Mouse (Mus musculus) embryonic fibroblast, embryonic 13.5 days (primary cell): ENCODE measurements around the gene Kcnma1. TPM values are rescaled to one million over a fixed set of nuclear protein-coding genes. Genes with fewer than 3 reads are reported as not detected.

Experiments used
- H3K27ac ChIP-seq: 2 replicates; pipeline ENCODE4 v1.5.1; 2012; ENCODE audit warnings: low read length, control low read depth, inconsistent platforms; ENCODE audit not compliant: insufficient read depth
- H3K4me1 ChIP-seq: 2 replicates; pipeline ENCODE4 v1.6.1; 2011; ENCODE audit warnings: low read length; ENCODE audit not compliant: control insufficient read depth, insufficient read depth
- H3K4me3 ChIP-seq: 2 replicates; pipeline ENCODE4 v1.5.1; 2011; ENCODE audit warnings: mild to moderate bottlenecking, control low read depth, low read length; ENCODE audit not compliant: insufficient read depth
- CTCF ChIP-seq: IDR thresholded peaks from 2 replicates; pipeline ENCODE4 v1.5.1; 2011; ENCODE audit warnings: mild to moderate bottlenecking, control low read depth, low read length, moderate library complexity, borderline replicate concordance; ENCODE audit not compliant: insufficient read depth
- POLR2A ChIP-seq: IDR thresholded peaks from 2 replicates; pipeline ENCODE4 v1.6.1; 2011; ENCODE audit warnings: low read depth, mild to moderate bottlenecking, control low read depth, low read length, moderate library complexity
- polyA plus RNA-seq: library from polyadenylated mRNA; stranded (reverse); fragments of >200 nt; gene quantifications from 2 replicates; pipeline ENCODE4 v1.2.4, GENCODE M21; 2011; ENCODE audit warnings: low read depth; ENCODE audit not compliant: missing spikeins, insufficient read length

The Kcnma1 gene
- polyA plus RNA-seq, 1 experiment: 5.9 TPM

DNA sequence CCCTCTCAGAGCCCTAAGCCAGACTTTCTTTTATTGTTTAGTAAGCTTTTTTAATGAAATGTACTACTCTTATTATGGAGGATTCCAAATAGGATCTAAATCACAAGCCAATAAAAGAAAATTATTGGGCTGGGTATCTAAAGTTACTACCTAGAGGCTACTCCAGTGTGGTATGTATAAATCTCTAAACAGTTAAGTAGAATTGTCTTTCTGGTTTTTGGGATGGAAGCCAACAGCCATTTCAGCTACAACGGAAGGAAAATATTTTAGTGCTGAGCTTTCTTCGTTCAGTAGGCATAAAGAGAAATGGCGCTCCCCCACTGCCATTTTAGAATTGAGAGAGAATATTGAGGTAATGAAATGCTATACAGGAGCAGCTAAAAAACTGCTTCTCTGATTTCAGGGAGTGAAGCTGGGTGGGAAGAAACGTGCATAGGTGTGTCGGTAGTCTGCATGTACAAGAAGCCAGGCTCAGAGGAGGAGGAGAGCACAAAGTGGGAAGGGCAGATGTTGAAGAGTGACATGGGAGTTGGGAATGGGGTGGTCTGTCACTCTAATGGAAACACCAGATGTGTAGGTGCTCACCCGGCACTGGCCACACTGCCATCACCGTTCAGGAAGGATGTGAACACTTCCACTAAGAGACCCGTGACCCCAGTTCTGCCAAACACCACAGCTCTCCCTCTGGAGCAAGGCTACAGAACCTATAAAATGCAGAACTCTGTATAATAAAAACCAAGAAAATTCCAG, 656.6 kb downstream of the Kcnma1 start:
- Histone ChIP-seq H3K4me3 (no peak overlapping the region), H3K4me1 (no peaks in the 10 kb centered on the region), H3K27ac (no peak overlapping the region)
- TF ChIP-seq POLR2A (no peak), CTCF (no peak)

DNA sequence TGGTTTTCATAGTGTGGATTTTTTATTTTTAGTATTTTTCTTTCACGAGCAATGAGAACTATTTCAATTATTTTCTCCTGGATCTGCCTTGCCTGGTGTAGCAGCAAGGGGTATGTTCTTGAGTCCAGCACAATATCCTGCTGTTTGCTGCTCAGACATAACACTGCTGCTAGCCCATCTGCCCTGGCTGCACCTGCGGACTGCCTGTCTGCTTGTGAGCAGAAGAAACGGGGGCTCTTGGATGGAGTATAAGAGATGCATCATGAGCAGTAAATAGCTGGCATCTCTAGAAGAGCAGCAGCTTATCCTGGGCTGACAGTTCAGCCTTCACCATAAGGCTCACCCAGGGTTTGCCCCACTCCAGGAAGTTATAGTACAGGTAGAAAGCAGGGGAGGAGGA, 687.5 kb downstream of the Kcnma1 start:
- no peak for TF ChIP-seq POLR2A
- TF ChIP-seq CTCF: no peak
- H3K4me3 ChIP-seq: no peak overlapping the region
- H3K27ac ChIP-seq: no peak overlapping the region; the same call in 1 of the 2 replicates
- no peaks in the 10 kb centered on the region for H3K4me1 ChIP-seq

DNA sequence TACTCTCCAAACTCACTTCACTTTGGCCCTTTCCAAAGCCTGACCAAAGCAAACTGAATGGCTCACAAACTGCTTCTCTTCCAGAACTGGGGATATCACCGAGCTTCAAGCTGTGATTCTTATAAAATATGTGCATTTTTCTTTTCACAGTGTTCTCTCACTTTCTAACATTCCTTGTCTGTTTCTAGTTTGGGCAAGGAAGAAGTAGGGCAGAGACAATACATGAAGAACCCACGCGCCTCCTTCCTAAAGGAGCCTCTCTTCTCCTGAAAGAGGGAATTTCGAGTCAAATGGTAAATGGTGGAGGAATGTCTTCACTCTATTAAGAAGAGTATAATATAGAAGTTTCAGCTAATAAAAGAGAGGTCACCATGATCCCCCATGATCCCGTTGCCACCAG, 709.0 kb downstream of the Kcnma1 start:
- TF ChIP-seq POLR2A (no peak), CTCF (no peak)
- no peaks in the 10 kb centered on the region for H3K4me1 ChIP-seq
- H3K27ac ChIP-seq: no peak overlapping the region
- H3K4me3 ChIP-seq: no peak overlapping the region

DNA sequence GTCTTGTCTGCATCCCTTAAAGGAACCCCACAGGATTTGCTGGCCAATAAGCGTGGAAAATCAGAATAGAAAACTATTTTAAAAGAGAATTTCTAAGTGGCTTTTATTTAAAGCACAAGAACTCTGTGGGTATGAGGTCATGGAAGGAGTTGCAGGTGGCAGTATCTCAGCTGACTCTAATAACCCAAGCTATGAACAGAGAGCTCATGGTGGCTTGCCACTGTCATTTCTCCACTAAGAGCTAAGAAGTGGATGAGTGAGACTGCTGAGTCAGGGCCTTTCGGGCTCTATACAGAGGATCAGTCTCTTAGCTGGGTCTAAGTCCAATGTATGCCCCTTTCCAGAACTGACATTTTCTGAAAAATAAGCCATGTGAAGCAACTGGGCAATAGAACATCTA, 713.8 kb downstream of the Kcnma1 start:
- Histone ChIP-seq H3K4me3 (no peak overlapping the region), H3K4me1 (no peaks in the 10 kb centered on the region)
- TF ChIP-seq POLR2A (no peak), CTCF (no peak)

DNA sequence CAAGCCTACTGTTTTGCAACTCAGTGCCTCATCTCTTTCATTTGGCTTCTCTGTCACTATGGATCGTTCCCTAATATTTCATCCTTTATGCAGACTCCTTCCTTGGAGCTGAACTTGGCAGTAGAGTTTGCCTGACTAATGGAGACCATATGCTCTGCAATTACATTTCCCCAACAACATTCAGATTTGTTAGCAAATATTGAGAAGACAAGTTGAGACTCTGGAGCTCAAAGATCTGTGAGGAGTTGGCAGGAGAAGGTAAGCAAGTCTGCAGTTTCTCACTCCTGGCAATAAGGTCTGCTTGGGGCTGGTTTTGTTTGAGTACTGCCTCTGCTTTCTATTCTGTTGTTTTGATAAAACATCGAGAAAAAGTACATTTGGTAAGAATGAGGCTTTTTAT, 723.7 kb downstream of the Kcnma1 start:
- no peak for TF ChIP-seq CTCF
- TF ChIP-seq POLR2A: no peak

More for the DNA sequence above, 713.8 kb downstream of the Kcnma1 start:
- no peak overlapping the region for H3K27ac ChIP-seq

DNA sequence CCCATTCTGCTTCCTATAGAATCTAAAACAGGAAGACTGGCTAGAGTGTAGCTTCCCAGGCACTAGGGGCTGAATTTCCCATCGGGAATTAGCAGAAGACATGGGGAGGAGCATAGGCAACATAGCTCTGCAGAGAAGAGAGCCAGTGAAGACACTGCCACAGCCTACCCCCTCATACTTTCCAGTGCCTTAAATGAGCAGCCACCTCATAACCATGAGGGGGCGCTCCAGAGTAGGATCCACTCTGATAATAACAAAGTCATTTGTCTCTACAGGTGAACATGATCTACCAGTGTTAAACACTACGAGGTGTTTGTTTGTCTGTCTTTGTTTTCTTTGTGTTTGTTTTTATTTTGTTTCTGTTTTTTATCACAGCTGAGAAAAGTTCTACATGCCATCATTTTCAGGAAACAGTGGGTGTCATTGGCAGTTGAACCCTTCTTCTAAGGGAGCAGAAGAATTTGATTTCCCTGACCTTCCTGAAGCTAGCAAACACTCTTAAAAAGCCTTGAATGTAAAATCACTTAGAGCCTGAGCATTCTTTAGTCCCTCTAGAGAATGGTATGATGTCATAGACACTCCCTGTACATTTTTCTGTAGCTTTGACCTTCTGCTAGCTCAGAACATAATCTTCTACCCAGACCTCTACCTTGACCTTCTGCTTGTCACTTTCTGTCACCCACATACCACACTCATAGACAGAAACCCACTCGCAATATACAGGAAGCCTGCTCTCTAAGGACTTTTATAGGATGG, 747.6 kb downstream of the Kcnma1 start:
- TF ChIP-seq CTCF: no peak
- no peak for TF ChIP-seq POLR2A
- no peak overlapping the region for H3K27ac ChIP-seq
- H3K4me3 ChIP-seq: no peak overlapping the region
- H3K4me1 ChIP-seq: peaks cover 2% of the 10 kb centered on the region; the same call in 1 of the 2 replicates

More for the DNA sequence above, 723.7 kb downstream of the Kcnma1 start:
- Histone ChIP-seq H3K4me3 (no peak overlapping the region), H3K4me1 (no peaks in the 10 kb centered on the region; the same call in 1 of the 2 replicates), H3K27ac (no peak overlapping the region)

DNA sequence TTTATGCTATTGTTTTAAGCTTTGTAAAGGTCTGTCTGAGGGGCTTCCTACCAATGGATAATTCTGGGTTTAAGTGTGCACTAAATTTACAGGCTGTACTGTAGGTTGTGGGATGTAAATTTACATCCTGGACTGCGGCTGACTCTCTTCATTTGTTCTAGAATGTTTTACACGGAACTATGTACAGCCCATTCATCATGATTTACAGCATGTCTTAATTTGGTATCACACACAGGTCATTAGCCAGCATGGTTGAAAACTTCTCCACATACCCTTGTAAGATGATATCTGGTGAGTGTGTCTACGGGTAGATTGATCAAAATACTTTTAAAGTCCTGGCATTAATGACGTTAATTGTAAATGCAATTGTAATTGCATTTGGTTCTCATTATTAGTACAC, 761.1 kb downstream of the Kcnma1 start:
- Histone ChIP-seq H3K27ac (no peak overlapping the region), H3K4me1 (no peaks in the 10 kb centered on the region), H3K4me3 (no peak overlapping the region)
- TF ChIP-seq POLR2A (no peak), CTCF (no peak)

DNA sequence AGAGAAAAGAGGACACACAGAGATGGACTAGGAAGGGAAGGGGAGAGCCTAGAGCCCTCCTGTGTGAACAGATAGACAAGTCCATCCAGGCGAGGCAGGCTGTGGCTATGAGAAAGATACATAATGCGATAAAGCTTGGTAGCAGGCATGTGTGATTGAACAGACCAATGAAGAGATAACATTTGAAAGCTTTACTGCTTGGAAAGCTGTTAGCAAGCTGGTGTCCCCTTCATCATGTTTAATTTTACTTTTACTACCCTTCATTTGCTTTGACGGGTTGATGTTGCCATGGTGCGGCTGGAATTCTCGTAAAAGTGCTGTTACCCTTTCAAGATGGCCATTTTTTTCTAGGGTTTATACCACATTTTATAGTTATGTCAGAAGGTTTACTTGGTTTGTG, 769.8 kb downstream of the Kcnma1 start:
- H3K4me3 ChIP-seq: no peak overlapping the region
- TF ChIP-seq CTCF (no peak), POLR2A (no peak)
- H3K4me1 ChIP-seq: no peaks in the 10 kb centered on the region
- H3K27ac ChIP-seq: no peak overlapping the region

DNA sequence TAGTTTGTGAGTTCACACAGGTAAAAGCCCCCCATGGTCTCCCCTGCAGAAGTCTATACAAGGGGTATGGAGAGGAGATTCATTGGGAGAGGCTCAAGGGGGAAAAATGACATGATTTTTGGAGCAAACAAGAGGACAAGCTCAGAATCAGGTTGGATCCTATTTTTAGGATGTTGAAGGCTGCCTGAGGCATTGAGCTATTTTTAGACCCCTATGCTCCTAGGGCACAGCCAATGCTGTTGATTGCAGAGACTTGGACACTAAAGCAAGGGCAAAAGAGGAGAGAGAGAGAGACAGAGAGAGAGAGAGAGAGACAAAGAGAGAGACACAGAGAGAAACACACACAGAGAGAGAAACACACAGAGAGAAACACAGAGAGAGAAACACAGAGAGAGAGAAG, 770.4 kb downstream of the Kcnma1 start:
- TF ChIP-seq CTCF (no peak), POLR2A (no peak)
- no peak overlapping the region for H3K4me3 ChIP-seq
- H3K4me1 ChIP-seq: no peaks in the 10 kb centered on the region
- H3K27ac ChIP-seq: no peak overlapping the region

Other genes with a start within 250 kb of the Kcnma1 start
- 60.8 and 79.5 TPM in 2 replicates for gene Dlg5, start 231.4 kb upstream of the Kcnma1 start, polyA plus RNA-seq